Mouse (Mus musculus) frontal cortex, postnatal 14 days (tissue): ENCODE data around the gene Ccdc83.
"Not testable (repeated sequence)": the region's sequence is repeated elsewhere in the genome, so short reads cannot be mapped to it uniquely, and the experiment has no call there.

Source experiments
- DNase-seq, 2 experiments: peaks; one replicate each; pipeline ENCODE4 v3.0.0; 2022; ENCODE audit warnings: low spot score in 2 of 2

Gene Ccdc83

DNA sequence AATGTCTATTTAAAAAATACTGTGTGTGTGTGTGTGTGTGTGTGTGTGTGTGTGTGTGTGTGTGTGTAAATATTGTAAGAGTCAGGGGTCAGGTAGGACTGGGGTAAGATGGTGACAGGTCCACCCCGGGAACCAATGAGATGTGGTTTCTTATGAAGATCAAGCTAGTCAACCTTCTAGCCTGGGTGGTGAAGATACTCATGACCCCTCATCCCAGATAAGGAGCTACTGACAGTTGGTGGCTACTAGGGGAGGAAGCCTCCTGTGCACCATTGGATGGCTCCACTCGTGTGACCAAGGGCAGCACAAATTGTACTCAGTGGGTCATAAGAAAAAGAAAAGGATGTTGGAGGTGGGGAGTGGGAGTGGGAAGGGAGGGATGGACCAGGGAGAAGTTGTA, 5.7 kb downstream of the Ccdc83 start:
- DNase-seq = no peak

GRCm38 (mm10) chr7:90258701-90259100, 6.9 kb downstream of the Ccdc83 start:
- DNase-seq = no peak

- DNase-seq = no peak
Measured at GRCm38 (mm10) chr7:90252946-90253345, 12.6 kb downstream of the Ccdc83 start.

- DNase-seq = no peak
Measured at GRCm38 (mm10) chr7:90243643-90244042, 21.9 kb downstream of the Ccdc83 start.

DNA sequence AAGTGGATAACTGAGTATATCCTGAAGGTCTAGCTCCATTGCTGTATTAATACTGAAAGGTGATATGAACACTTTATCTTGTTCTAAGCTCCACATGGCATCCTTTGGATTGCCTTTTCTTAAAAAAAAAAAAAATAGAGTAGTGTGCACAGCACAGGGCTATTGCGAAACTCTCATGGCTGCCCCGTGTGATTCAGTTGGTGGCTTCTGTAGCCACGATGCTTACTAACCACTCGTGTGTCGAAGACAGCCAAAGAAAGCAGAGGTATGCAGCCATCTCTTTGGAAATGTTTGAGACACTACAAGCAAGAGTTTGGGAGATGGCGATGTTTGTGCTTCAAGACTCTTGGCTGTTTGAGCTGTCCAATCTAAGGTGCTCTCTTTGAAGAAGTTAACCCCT, 22.4 kb downstream of the Ccdc83 start:
- no peak for DNase-seq

DNA sequence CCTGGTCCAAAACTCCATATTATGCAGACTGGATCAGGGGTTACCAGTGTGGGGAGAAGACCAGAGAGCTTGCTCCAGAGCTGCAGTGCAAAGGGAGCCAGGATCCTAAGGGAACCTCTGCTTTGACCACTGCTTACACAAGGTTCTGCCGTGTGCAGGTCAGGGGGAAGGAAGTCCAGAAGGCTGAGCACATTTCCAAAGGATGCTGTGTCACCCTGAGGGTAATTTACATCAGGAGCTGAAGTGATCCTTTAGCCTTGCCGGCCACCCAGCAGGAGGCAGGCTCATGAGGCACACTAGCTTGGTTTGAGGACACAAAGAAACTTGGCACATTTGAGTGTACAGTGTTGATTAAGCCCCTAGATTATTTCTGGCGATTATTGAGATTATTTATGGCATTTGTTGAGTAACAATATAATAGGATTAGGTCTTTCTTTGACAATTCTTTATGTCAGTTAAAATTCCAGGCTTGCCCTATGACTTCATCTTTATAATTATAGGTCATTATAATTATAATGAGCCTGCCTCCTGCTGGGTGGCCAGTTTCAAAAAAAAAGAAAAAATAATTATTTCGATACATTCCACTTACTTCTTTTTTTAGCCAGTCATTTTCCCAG, 29.2 kb downstream of the Ccdc83 start:
- no peak for DNase-seq

DNA sequence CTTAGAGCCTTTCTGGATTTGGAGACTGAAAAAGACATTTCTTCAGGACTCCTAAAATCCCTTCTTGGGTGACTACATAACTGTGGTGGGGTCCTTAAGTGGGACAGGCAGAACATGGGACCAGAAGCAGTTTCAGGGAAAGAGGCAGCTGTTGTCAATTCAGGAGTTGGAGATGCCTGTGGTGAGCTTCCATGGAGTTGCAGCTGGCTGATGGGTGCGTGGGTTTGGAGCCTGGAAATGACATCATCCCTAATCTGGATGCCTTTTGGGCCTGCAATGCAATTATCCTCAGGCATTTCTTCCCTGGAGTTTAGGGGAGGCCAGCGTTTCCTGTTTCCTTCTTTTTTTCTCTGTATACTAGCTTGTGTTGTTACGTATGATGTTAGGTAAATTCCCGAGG, 31.7 kb downstream of the Ccdc83 start:
- no peak for DNase-seq

- no peak for DNase-seq
Measured at GRCm38 (mm10) chr7:90231431-90231830, 34.1 kb downstream of the Ccdc83 start.

DNA sequence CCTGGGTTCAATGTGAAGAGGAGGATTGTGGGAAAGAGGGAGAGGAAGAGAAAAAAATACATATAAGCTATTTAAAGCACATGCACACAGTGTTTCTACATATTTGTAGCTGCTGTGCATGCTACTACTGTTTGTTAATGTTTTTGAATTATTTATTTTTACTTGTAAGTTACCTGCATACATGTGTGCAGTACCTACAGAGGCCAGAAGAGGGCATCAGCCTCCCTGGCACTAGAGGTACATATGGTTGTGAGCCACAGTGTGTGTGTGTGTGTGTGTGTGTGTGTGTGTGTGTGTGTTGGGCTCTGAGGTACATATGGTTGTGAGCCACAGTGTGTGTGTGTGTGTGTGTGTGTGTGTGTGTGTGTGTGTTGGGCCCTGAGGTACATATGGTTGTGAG, 36.7 kb downstream of the Ccdc83 start:
- not testable (repeated sequence) for DNase-seq

DNA sequence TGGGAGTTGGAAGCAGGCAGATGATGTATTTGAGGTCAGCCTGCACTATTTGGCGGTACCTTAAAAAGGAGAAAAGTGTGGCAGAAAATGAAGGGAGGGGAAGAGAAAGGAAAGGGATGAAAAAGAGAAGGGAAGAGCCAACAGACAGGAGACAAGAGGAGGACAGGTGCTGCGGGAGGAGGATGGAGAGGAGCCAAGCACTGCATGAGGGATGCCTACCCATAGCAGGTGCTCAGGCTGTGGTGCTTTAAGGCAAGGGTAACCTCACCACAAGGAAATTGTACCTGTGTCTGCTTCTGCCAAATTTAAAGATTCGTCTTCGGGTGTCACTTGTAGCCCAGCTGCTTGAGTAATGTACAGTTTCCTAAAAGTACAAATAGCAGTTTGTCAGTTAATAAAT, 37.5 kb downstream of the Ccdc83 start:
- no peak for DNase-seq

DNA sequence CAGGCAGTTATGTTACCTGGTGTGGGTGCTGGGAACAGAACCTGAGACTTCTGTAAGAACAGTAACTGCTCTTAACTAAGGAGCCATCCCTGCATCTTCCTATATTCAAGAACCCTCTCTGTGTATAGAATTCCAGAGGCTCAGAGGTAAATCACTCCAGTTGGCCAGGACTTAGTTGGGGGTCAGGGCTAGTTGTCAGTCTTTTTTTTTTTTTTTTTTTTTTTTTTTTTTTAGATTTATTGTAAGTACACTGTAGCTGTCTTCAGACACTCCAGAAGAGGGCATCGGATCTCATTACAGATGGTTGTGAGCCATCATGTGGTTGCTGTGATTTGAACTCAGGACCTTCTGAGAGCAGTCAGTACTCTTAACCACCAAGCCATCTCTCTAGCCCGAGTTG, 44.1 kb downstream of the Ccdc83 start:
- no peak for DNase-seq

GRCm38 (mm10) chr7:90218122-90218521, 47.5 kb downstream of the Ccdc83 start:
- DNase-seq = no peak

GRCm38 (mm10) chr7:90216511-90216910, 49.1 kb downstream of the Ccdc83 start:
- DNase-seq = peak in 1 of 2 experiments; percentile 34

DNA sequence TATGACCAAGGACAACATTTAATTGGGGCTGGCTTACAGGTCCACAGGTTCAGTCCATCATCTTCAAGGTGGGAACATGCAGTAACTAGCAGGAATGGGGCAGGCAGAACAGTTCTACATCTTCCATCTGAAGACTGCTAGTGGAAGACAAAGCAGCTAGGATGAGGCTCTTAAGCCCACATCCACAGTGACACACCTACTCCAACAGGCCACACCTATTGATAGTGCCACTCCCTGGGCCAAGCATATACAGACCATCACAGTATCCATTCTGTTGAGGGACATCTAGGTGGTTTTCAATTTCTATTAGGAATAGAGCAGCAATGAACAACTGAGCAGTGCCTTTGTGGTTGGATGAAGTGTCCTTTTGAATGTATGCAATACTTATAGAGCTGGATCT, 54.6 kb downstream of the Ccdc83 start:
- no peak for DNase-seq

DNA sequence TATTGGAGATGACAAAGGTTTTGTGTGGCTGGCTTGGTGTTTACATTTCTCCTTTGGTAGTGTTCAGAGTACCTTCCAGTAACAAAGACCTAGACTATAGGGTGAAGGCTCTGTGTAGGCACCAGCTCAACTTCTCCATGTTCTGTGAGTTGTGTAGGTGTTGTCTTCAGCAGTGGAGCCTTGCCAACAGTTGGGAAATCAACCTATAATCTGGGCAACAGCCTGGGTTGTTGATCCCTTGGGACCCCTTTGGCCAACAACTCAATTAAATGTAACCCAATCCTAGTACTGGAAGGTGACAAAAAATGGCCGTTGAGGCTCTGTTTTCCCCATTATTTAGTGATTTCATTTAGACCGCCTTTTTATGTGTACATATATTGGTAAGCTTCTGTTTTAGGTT, 55.5 kb downstream of the Ccdc83 start:
- no peak for DNase-seq

DNA sequence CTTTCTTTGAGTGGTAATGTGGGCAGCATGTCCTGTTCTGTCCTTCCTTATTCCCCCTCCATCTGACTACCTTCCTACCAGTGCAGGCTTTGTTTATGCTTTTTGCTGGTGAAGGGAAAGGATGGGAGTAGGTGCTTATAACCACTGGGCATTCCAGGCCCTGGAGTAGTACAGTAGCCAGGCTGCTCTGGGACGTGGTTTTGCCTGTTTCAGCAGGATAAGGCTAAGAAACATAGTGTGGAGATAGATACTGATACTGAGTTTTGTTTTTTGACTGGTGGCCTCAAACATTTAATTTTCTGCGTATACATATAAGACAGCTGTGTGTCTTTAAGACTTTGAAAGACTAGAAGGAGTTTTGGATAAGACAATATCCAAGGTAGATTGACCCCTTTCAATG, 61.7 kb downstream of the Ccdc83 start:
- no peak for DNase-seq

DNA sequence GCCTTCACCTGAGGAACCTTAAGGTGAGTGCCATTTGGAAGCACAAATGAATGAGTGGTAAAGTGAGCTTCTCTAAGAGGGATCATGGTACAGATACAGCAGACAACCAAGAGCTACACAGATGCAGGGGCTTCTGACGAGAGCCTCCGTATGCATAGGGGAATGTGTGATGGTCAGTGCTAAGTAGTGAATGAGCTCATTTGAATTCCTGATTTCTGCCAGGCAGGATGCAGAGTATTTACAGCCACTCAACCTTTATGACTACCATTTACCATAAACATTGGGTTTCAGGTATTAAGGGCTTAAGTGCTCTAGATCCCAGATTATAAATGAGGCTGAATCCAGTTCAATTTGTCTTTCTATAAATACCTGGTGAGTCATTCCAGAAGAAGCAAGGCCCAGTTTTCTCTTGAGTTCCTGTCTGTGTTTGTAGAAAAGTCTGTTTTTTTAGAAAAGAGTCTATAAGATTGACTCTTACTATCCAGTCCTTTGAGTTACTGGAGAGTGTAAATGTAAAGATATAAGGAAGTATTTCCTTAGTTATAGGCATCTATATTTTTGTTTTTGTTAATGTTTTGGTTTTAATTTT, 63.6 kb downstream of the Ccdc83 start:
- no peak for DNase-seq

DNA sequence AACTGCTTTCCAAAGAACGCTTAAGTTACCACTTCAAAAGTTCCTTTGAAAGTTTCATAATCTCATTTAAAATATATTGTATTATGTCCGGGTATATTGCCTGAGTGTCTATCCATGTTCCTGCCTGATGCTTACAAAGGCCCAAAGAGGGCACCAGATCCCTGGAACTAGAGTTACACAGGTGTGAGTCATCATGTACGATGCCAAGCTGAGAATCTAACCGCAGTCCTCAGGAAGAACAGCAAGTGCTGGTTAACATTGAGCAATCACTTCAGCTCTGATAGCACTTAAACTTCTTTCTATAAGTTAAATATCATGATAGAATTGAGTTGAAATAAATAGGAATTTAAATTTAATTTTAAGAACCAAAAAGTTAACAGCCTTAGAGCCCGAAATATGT, 65.3 kb downstream of the Ccdc83 start:
- DNase-seq = no peak

DNA sequence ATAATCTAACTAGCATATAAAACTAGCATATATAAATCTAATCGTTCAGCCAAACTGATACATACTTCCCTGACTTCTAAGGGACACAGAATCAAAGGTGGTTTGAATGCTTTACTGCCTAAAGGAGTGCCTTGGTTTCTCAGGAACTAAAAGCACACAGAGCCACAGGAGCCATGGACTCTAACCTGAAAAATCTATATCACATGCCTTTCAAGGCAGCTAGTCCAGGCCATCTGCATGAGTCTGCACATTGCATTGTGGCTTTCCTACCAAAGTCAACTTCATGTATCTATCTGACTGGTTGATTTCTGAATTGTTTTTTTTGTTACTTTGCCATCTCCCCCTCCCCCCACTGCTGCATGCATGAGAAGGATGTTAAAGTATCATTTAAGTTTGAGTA, 84.9 kb downstream of the Ccdc83 start:
- DNase-seq = no peak

GRCm38 (mm10) chr7:90175576-90175975, 90.0 kb downstream of the Ccdc83 start:
- DNase-seq = no peak
